Mouse (Mus musculus): ENCODE data around the gene Scgb1c1.
A peak's percentile ranks its signal among the peaks of the same experiment; 100 is the strongest.

The Scgb1c1 gene

GRCm38 (mm10) chr7:140843806-140844205 lies 1.5 kb upstream of the Scgb1c1 start:
- DNase-seq = no peak

- no peak for DNase-seq
Observed at GRCm38 (mm10) chr7:140845683-140846082, 336 bp downstream of the Scgb1c1 start.

GRCm38 (mm10) chr7:140846676-140847075 lies 1.3 kb downstream of the Scgb1c1 start:
- no peak for DNase-seq

- DNase-seq = peak; percentile 64 to 68
Observed at GRCm38 (mm10) chr7:140847755-140848580, 2.6 kb downstream of the Scgb1c1 start, which contains the start of gene Odf3. Gene Odf3, plus strand, starts transcription at chr7:140847805.

GRCm38 (mm10) chr7:140848591-140848990 lies 3.2 kb downstream of the Scgb1c1 start:
- no peak for DNase-seq

- no peak for DNase-seq
Observed at GRCm38 (mm10) chr7:140851916-140852315, 6.6 kb downstream of the Scgb1c1 start.

GRCm38 (mm10) chr7:140853386-140853785 lies 8.0 kb downstream of the Scgb1c1 start:
- peak; percentile 54 to 75 for DNase-seq

- DNase-seq = no peak
Observed at GRCm38 (mm10) chr7:140854483-140854882, 9.1 kb downstream of the Scgb1c1 start.

- DNase-seq = no peak
Observed at GRCm38 (mm10) chr7:140855181-140855580, 9.8 kb downstream of the Scgb1c1 start.

GRCm38 (mm10) chr7:140855860-140856784 lies 10.8 kb downstream of the Scgb1c1 start, which contains the start of gene Gm45785:
Gene Gm45785, minus strand, starts transcription at chr7:140856331.
- DNase-seq = peak; percentile 92 to 93

- peak; percentile 89 to 90 for DNase-seq
Observed at GRCm38 (mm10) chr7:140856785-140857549, 11.6 kb downstream of the Scgb1c1 start, which contains the start of gene Ric8a. Gene Ric8a, plus strand, starts transcription at chr7:140856957.

- DNase-seq = no peak
Observed at GRCm38 (mm10) chr7:140857550-140858505, 12.5 kb downstream of the Scgb1c1 start, which contains the start of gene Bet1l. Gene Bet1l, minus strand, starts transcription at chr7:140857577.

- no peak for DNase-seq
Observed at GRCm38 (mm10) chr7:140858746-140859145, 13.4 kb downstream of the Scgb1c1 start.

- no peak for DNase-seq
Observed at GRCm38 (mm10) chr7:140859997-140860396, 14.7 kb downstream of the Scgb1c1 start.

- no peak for DNase-seq
Observed at GRCm38 (mm10) chr7:140860728-140861127, 15.4 kb downstream of the Scgb1c1 start.

- DNase-seq = no peak
Observed at GRCm38 (mm10) chr7:140864761-140865160, 19.4 kb downstream of the Scgb1c1 start.

GRCm38 (mm10) chr7:140874224-140874623 lies 28.9 kb downstream of the Scgb1c1 start:
- no peak for DNase-seq

- DNase-seq = no peak
Observed at GRCm38 (mm10) chr7:140877364-140877763, 32.0 kb downstream of the Scgb1c1 start.

- DNase-seq = no peak
Observed at GRCm38 (mm10) chr7:140879355-140879754, 34.0 kb downstream of the Scgb1c1 start.

GRCm38 (mm10) chr7:140880419-140880818 lies 35.1 kb downstream of the Scgb1c1 start:
- DNase-seq = peak; percentile 65 to 69

- peak; percentile 37 to 53 for DNase-seq
Observed at GRCm38 (mm10) chr7:140880865-140881515, 35.6 kb downstream of the Scgb1c1 start.
